Mouse (Mus musculus) E14TG2a.4 (cell line): ENCODE measurements around the gene Ttll4.

ENCODE experiments used
- CTCF ChIP-seq: conservative IDR thresholded peaks from 2 replicates; pipeline ENCODE4 v1.5.1; 2014; ENCODE audit warnings: low read length
- NANOG ChIP-seq: IDR thresholded peaks from 2 replicates; pipeline ENCODE4 v1.6.1; 2014; ENCODE audit warnings: borderline replicate concordance, low read length, mixed read lengths
- POU5F1 ChIP-seq: IDR thresholded peaks from 2 replicates; pipeline ENCODE4 v1.6.1; 2014; ENCODE audit warnings: low read length, borderline replicate concordance

- no peak for TF ChIP-seq CTCF
- TF ChIP-seq POU5F1: no peak
- TF ChIP-seq NANOG: no peak
Measured at GRCm38 (mm10) chr1:74713859-74714730, 52.5 kb downstream of the Ttll4 start.
